Mouse (Mus musculus): ENCODE measurements around the gene Btbd18. TPM values are rescaled to one million over a fixed set of nuclear protein-coding genes. Genes with fewer than 3 reads are reported as not detected.

The Btbd18 gene
- polyA plus RNA-seq, 1 experiment, result not detected

- no peak overlapping the region for H3K4me3 ChIP-seq (ENCODE audit: insufficient read depth, low read length)
- H3K27ac ChIP-seq (ENCODE audit: insufficient read depth, low read depth, low read length), result no peak overlapping the region
- TF ChIP-seq CTCF (IDR thresholded peaks at IDR 0.05; ENCODE audit: low read depth, low read length) (no peak), POLR2A (IDR thresholded peaks at IDR 0.05; ENCODE audit: borderline replicate concordance, low read depth, low read length) (no peak)
- H3K4me1 ChIP-seq (ENCODE audit: control insufficient read depth, insufficient read depth, low read length), result no peaks in the 10 kb centered on the region
Measured at GRCm38 (mm10) chr2:84690050-84690449, 31.2 kb downstream of the Btbd18 start.

GRCm38 (mm10) chr2:84695007-84695695 lies 36.3 kb downstream of the Btbd18 start:
- TF ChIP-seq CTCF (IDR thresholded peaks at IDR 0.05; ENCODE audit: low read depth, low read length) (no peak), POLR2A (IDR thresholded peaks at IDR 0.05; ENCODE audit: borderline replicate concordance, low read depth, low read length) (no peak)
- H3K4me1 ChIP-seq (ENCODE audit: control insufficient read depth, insufficient read depth, low read length), result no peaks in the 10 kb centered on the region
- H3K27ac ChIP-seq (ENCODE audit: insufficient read depth, low read depth, low read length), result no peak overlapping the region
- H3K4me3 ChIP-seq (ENCODE audit: insufficient read depth, low read length), result no peak overlapping the region

- Histone ChIP-seq H3K4me1 (ENCODE audit: control insufficient read depth, insufficient read depth, low read length) (peaks cover 16% of the 10 kb centered on the region), H3K27ac (ENCODE audit: insufficient read depth, low read depth, low read length) (no peak overlapping the region), H3K4me3 (ENCODE audit: insufficient read depth, low read length) (no peak overlapping the region)
- no peak for TF ChIP-seq POLR2A (IDR thresholded peaks at IDR 0.05; ENCODE audit: borderline replicate concordance, low read depth, low read length)
- TF ChIP-seq CTCF (IDR thresholded peaks at IDR 0.05; ENCODE audit: low read depth, low read length), result no peak
Measured at GRCm38 (mm10) chr2:84703497-84703896, 44.6 kb downstream of the Btbd18 start.

- no peak overlapping the region for H3K4me3 ChIP-seq (ENCODE audit: insufficient read depth, low read length)
- no peak overlapping the region for H3K27ac ChIP-seq (ENCODE audit: insufficient read depth, low read depth, low read length)
- peaks cover 16% of the 10 kb centered on the region for H3K4me1 ChIP-seq (ENCODE audit: control insufficient read depth, insufficient read depth, low read length)
- TF ChIP-seq POLR2A (IDR thresholded peaks at IDR 0.05; ENCODE audit: borderline replicate concordance, low read depth, low read length) (no peak), CTCF (IDR thresholded peaks at IDR 0.05; ENCODE audit: low read depth, low read length) (no peak)
Measured at GRCm38 (mm10) chr2:84704329-84704728, 45.5 kb downstream of the Btbd18 start.

GRCm38 (mm10) chr2:84705295-84705694 lies 46.4 kb downstream of the Btbd18 start:
- TF ChIP-seq CTCF (IDR thresholded peaks at IDR 0.05; ENCODE audit: low read depth, low read length) (no peak), POLR2A (IDR thresholded peaks at IDR 0.05; ENCODE audit: borderline replicate concordance, low read depth, low read length) (no peak)
- H3K4me3 ChIP-seq (ENCODE audit: insufficient read depth, low read length), result no peak overlapping the region
- no peak overlapping the region for H3K27ac ChIP-seq (ENCODE audit: insufficient read depth, low read depth, low read length)
- H3K4me1 ChIP-seq (ENCODE audit: control insufficient read depth, insufficient read depth, low read length), result peaks cover 16% of the 10 kb centered on the region

- TF ChIP-seq CTCF (IDR thresholded peaks at IDR 0.05; ENCODE audit: low read depth, low read length) (no peak), POLR2A (IDR thresholded peaks at IDR 0.05; ENCODE audit: borderline replicate concordance, low read depth, low read length) (no peak)
- no peak overlapping the region for H3K27ac ChIP-seq (ENCODE audit: insufficient read depth, low read depth, low read length)
- no peak overlapping the region for H3K4me3 ChIP-seq (ENCODE audit: insufficient read depth, low read length)
- peaks cover 16% of the 10 kb centered on the region for H3K4me1 ChIP-seq (ENCODE audit: control insufficient read depth, insufficient read depth, low read length)
Measured at GRCm38 (mm10) chr2:84707523-84707922, 48.6 kb downstream of the Btbd18 start.

- peaks cover 8% of the 10 kb centered on the region for H3K4me1 ChIP-seq (ENCODE audit: control insufficient read depth, insufficient read depth, low read length)
- H3K4me3 ChIP-seq (ENCODE audit: insufficient read depth, low read length), result no peak overlapping the region
- no peak overlapping the region for H3K27ac ChIP-seq (ENCODE audit: insufficient read depth, low read depth, low read length)
- TF ChIP-seq CTCF (IDR thresholded peaks at IDR 0.05; ENCODE audit: low read depth, low read length), result no peak
- TF ChIP-seq POLR2A (IDR thresholded peaks at IDR 0.05; ENCODE audit: borderline replicate concordance, low read depth, low read length), result no peak
Measured at GRCm38 (mm10) chr2:84711898-84712297, 53.0 kb downstream of the Btbd18 start.

GRCm38 (mm10) chr2:84714422-84714810 lies 55.5 kb downstream of the Btbd18 start:
- Histone ChIP-seq H3K27ac (ENCODE audit: insufficient read depth, low read depth, low read length) (peak overlapping the region; percentile 86), H3K4me1 (ENCODE audit: control insufficient read depth, insufficient read depth, low read length) (peaks cover 8% of the 10 kb centered on the region), H3K4me3 (ENCODE audit: insufficient read depth, low read length) (peak overlapping the region; percentile 84)
- no peak for TF ChIP-seq POLR2A (IDR thresholded peaks at IDR 0.05; ENCODE audit: borderline replicate concordance, low read depth, low read length)
- TF ChIP-seq CTCF (IDR thresholded peaks at IDR 0.05; ENCODE audit: low read depth, low read length), result no peak

- peak within 1 kb of the TSS; percentile 84 for H3K4me3 ChIP-seq (ENCODE audit: insufficient read depth, low read length)
- no peak for TF ChIP-seq POLR2A (IDR thresholded peaks at IDR 0.05; ENCODE audit: borderline replicate concordance, low read depth, low read length)
- no peak for TF ChIP-seq CTCF (IDR thresholded peaks at IDR 0.05; ENCODE audit: low read depth, low read length)
- H3K27ac ChIP-seq (ENCODE audit: insufficient read depth, low read depth, low read length), result peak within 1 kb of the TSS; percentile 86
- peaks cover 8% of the 10 kb centered on the region for H3K4me1 ChIP-seq (ENCODE audit: control insufficient read depth, insufficient read depth, low read length)
Measured at GRCm38 (mm10) chr2:84714811-84715561, 56.1 kb downstream of the Btbd18 start, which contains the start of gene Zdhhc5. Gene Zdhhc5, minus strand, starts transcription at chr2:84715180.

Measured in bone marrow macrophage, adult 2 months (primary cell).